Mouse (Mus musculus): ENCODE data around the gene Rapgef6. TPM values are rescaled to one million over a fixed set of nuclear protein-coding genes. Genes with fewer than 3 reads are reported as not detected.

Gene Rapgef6
- polyA plus RNA-seq, 1 experiment = 36.7 TPM

- Histone ChIP-seq H3K9me3 (replicated peaks; ENCODE audit: control insufficient read depth, insufficient read depth, low read length, poor library complexity, severe bottlenecking) (no peaks in the 10 kb centered on the region), H3K9ac (ENCODE audit: low read depth, poor library complexity, severe bottlenecking) (no peak overlapping the region), H3K27ac (ENCODE audit: insufficient read depth, low read length) (no peak overlapping the region), H3K36me3 (ENCODE audit: control insufficient read depth, insufficient read depth, low read length, poor library complexity, severe bottlenecking) (peaks cover 27% of the 10 kb centered on the region), H3K4me3 (ENCODE audit: low read depth, low read length) (no peak overlapping the region), H3K4me1 (ENCODE audit: control insufficient read depth, insufficient read depth, low read length) (no peaks in the 10 kb centered on the region), H3K27me3 (ENCODE audit: control insufficient read depth, insufficient read depth, low read length, poor library complexity, severe bottlenecking) (no peaks in the 10 kb centered on the region)
- TF ChIP-seq EP300 (IDR thresholded peaks at IDR 0.05; ENCODE audit: insufficient read depth, low read depth, low read length) (no peak), POLR2A (IDR thresholded peaks at IDR 0.05; ENCODE audit: insufficient read depth, low read length) (no peak), CTCF (IDR thresholded peaks at IDR 0.05; ENCODE audit: low read depth, low read length) (no peak)
Measured at GRCm38 (mm10) chr11:54724353-54725034, 201.8 kb downstream of the Rapgef6 start.

DNA sequence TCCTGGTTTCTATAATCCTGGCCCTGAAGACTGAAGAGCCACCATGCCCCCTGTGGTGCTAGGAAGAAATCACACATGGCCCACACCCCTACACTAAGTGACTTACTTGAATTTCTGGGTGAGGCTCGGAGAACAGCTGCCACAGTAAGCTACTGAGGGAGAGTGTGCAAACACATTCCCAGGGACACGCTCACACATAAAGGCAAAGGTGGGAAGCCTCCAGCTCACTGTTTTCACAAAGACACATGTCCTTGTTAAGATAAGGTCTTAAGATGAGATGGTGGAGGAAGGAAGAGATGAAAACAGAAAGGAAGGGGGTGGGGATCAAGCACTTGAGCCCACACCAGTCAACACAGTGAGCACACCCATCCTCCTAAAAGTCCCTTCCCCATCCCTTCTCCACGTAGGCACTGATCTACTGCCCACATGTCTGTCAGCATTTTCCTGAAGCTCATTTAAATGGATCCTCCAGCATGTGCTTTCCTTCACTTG is 204.0 kb downstream of the Rapgef6 start:
- Histone ChIP-seq H3K4me3 (ENCODE audit: low read depth, low read length) (no peak overlapping the region), H3K9ac (ENCODE audit: low read depth, poor library complexity, severe bottlenecking) (no peak overlapping the region), H3K36me3 (ENCODE audit: control insufficient read depth, insufficient read depth, low read length, poor library complexity, severe bottlenecking) (peaks cover 24% of the 10 kb centered on the region), H3K9me3 (replicated peaks; ENCODE audit: control insufficient read depth, insufficient read depth, low read length, poor library complexity, severe bottlenecking) (no peaks in the 10 kb centered on the region), H3K27ac (ENCODE audit: insufficient read depth, low read length) (no peak overlapping the region), H3K4me1 (ENCODE audit: control insufficient read depth, insufficient read depth, low read length) (no peaks in the 10 kb centered on the region), H3K27me3 (ENCODE audit: control insufficient read depth, insufficient read depth, low read length, poor library complexity, severe bottlenecking) (no peaks in the 10 kb centered on the region)
- TF ChIP-seq POLR2A (IDR thresholded peaks at IDR 0.05; ENCODE audit: insufficient read depth, low read length) (no peak), CTCF (IDR thresholded peaks at IDR 0.05; ENCODE audit: low read depth, low read length) (no peak), EP300 (IDR thresholded peaks at IDR 0.05; ENCODE audit: insufficient read depth, low read depth, low read length) (no peak)

DNA sequence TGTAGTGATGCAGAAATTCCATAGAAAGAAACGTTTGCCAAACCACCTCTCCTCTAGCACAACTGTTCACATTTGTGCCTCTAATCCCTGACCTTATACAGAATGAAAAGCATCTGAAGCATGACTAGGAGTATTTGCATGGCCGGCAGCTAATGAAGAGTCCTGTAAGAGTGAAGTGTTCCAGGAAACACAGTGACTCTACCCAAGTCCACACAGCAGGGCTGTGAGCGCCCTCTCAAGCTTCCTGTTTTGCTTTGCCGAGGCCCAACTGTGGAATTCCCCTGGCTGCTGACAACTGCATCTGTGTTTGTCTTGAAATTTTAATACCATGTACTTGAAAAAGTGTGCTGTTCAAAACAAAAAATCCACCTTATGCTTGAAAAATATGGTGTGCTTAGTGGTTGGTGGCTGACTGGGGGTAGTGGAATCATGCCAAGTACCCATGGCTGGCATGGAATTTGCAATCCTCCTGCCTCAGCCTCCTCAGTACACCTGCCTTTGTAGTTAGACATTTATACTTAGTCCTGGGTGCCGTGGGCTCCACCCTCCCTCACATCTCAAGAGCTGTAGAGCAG is 204.8 kb downstream of the Rapgef6 start:
- H3K9me3 ChIP-seq (replicated peaks; ENCODE audit: control insufficient read depth, insufficient read depth, low read length, poor library complexity, severe bottlenecking) = no peaks in the 10 kb centered on the region
- no peak overlapping the region for H3K4me3 ChIP-seq (ENCODE audit: low read depth, low read length)
- no peaks in the 10 kb centered on the region for H3K27me3 ChIP-seq (ENCODE audit: control insufficient read depth, insufficient read depth, low read length, poor library complexity, severe bottlenecking)
- H3K9ac ChIP-seq (ENCODE audit: low read depth, poor library complexity, severe bottlenecking) = no peak overlapping the region
- TF ChIP-seq EP300 (IDR thresholded peaks at IDR 0.05; ENCODE audit: insufficient read depth, low read depth, low read length) = no peak
- no peak for TF ChIP-seq CTCF (IDR thresholded peaks at IDR 0.05; ENCODE audit: low read depth, low read length)
- TF ChIP-seq POLR2A (IDR thresholded peaks at IDR 0.05; ENCODE audit: insufficient read depth, low read length) = no peak
- H3K27ac ChIP-seq (ENCODE audit: insufficient read depth, low read length) = no peak overlapping the region
- peaks cover 17% of the 10 kb centered on the region for H3K36me3 ChIP-seq (ENCODE audit: control insufficient read depth, insufficient read depth, low read length, poor library complexity, severe bottlenecking)
- no peaks in the 10 kb centered on the region for H3K4me1 ChIP-seq (ENCODE audit: control insufficient read depth, insufficient read depth, low read length)

DNA sequence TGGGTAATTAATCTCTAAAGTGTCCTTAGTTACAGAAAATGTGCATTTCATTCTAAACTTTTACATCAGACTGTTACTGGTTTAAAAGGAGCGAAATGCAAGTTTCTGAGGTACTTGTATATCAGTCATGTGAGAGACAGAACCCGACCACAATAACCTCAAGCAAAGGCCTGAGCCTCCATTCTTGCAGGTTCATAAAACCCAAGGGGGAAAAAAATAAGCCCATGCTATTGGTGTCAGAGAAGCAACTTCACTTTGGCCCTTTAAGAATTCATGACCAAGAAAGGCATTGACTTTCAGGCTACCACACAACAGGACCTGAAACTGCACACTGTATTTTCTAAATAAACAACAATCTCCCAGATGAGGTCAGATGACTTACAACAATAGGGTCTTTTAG is 205.7 kb downstream of the Rapgef6 start:
- H3K36me3 ChIP-seq (ENCODE audit: control insufficient read depth, insufficient read depth, low read length, poor library complexity, severe bottlenecking) = peaks cover 9% of the 10 kb centered on the region

DNA sequence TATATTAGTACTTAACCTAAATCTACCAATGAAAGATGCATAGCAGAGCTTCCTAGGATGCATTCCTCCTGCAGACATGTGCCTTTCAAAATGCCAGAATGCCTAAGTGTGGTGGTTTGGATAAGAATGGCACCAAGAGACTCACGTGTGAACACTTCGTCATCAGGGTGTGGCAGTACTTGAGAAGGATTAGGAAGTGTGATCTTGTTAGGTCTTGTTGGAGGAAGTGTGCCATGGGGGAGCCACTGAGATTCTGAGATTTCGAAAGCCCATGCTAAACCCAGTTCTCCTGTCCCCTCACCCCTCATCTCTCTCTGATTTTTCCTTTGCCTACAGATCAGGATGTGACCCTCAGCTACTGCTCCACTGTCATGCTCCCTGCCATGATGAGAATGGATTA is 206.7 kb downstream of the Rapgef6 start:
- no peak for TF ChIP-seq EP300 (IDR thresholded peaks at IDR 0.05; ENCODE audit: insufficient read depth, low read depth, low read length)
- TF ChIP-seq POLR2A (IDR thresholded peaks at IDR 0.05; ENCODE audit: insufficient read depth, low read length) = no peak
- TF ChIP-seq CTCF (IDR thresholded peaks at IDR 0.05; ENCODE audit: low read depth, low read length) = no peak
- Histone ChIP-seq H3K27ac (ENCODE audit: insufficient read depth, low read length) (no peak overlapping the region), H3K27me3 (ENCODE audit: control insufficient read depth, insufficient read depth, low read length, poor library complexity, severe bottlenecking) (no peaks in the 10 kb centered on the region), H3K9me3 (replicated peaks; ENCODE audit: control insufficient read depth, insufficient read depth, low read length, poor library complexity, severe bottlenecking) (no peaks in the 10 kb centered on the region), H3K36me3 (ENCODE audit: control insufficient read depth, insufficient read depth, low read length, poor library complexity, severe bottlenecking) (peaks cover 4% of the 10 kb centered on the region), H3K9ac (ENCODE audit: low read depth, poor library complexity, severe bottlenecking) (no peak overlapping the region), H3K4me1 (ENCODE audit: control insufficient read depth, insufficient read depth, low read length) (no peaks in the 10 kb centered on the region), H3K4me3 (ENCODE audit: low read depth, low read length) (no peak overlapping the region)

More for the DNA sequence above, 205.7 kb downstream of the Rapgef6 start:
- Histone ChIP-seq H3K4me1 (ENCODE audit: control insufficient read depth, insufficient read depth, low read length) (no peaks in the 10 kb centered on the region), H3K27ac (ENCODE audit: insufficient read depth, low read length) (no peak overlapping the region), H3K9ac (ENCODE audit: low read depth, poor library complexity, severe bottlenecking) (no peak overlapping the region), H3K9me3 (replicated peaks; ENCODE audit: control insufficient read depth, insufficient read depth, low read length, poor library complexity, severe bottlenecking) (no peaks in the 10 kb centered on the region), H3K27me3 (ENCODE audit: control insufficient read depth, insufficient read depth, low read length, poor library complexity, severe bottlenecking) (no peaks in the 10 kb centered on the region), H3K4me3 (ENCODE audit: low read depth, low read length) (no peak overlapping the region)
- TF ChIP-seq POLR2A (IDR thresholded peaks at IDR 0.05; ENCODE audit: insufficient read depth, low read length) = no peak
- TF ChIP-seq EP300 (IDR thresholded peaks at IDR 0.05; ENCODE audit: insufficient read depth, low read depth, low read length) = no peak
- TF ChIP-seq CTCF (IDR thresholded peaks at IDR 0.05; ENCODE audit: low read depth, low read length) = no peak

- H3K4me3 ChIP-seq (ENCODE audit: low read depth, low read length) = no peak overlapping the region
- H3K36me3 ChIP-seq (ENCODE audit: control insufficient read depth, insufficient read depth, low read length, poor library complexity, severe bottlenecking) = peaks cover 9% of the 10 kb centered on the region
- no peaks in the 10 kb centered on the region for H3K4me1 ChIP-seq (ENCODE audit: control insufficient read depth, insufficient read depth, low read length)
- H3K9ac ChIP-seq (ENCODE audit: low read depth, poor library complexity, severe bottlenecking) = no peak overlapping the region
- H3K9me3 ChIP-seq (replicated peaks; ENCODE audit: control insufficient read depth, insufficient read depth, low read length, poor library complexity, severe bottlenecking) = no peaks in the 10 kb centered on the region
- TF ChIP-seq POLR2A (IDR thresholded peaks at IDR 0.05; ENCODE audit: insufficient read depth, low read length) (no peak), EP300 (IDR thresholded peaks at IDR 0.05; ENCODE audit: insufficient read depth, low read depth, low read length) (no peak), CTCF (IDR thresholded peaks at IDR 0.05; ENCODE audit: low read depth, low read length) (no peak)
- no peak overlapping the region for H3K27ac ChIP-seq (ENCODE audit: insufficient read depth, low read length)
- no peaks in the 10 kb centered on the region for H3K27me3 ChIP-seq (ENCODE audit: control insufficient read depth, insufficient read depth, low read length, poor library complexity, severe bottlenecking)
Measured at GRCm38 (mm10) chr11:54730931-54731330, 208.3 kb downstream of the Rapgef6 start.

All from ES-Bruce4 (cell line).